Mouse (Mus musculus): Measurements from ENCODE around the gene Kel.
A peak's percentile ranks its signal among the peaks of the same experiment; 100 is the strongest.

The Kel gene

GRCm38 (mm10) chr6:41704123-41704522, at the start of gene Kel:
Kel (minus strand) TSS chr6:41704339.
- peak; percentile 92 for DNase-seq (ENCODE audit: low spot score)

- DNase-seq (ENCODE audit: low spot score): no peak
These were observed 40.7 kb upstream of the Kel start for GRCm38 (mm10) chr6:41744664-41745392.

DNA sequence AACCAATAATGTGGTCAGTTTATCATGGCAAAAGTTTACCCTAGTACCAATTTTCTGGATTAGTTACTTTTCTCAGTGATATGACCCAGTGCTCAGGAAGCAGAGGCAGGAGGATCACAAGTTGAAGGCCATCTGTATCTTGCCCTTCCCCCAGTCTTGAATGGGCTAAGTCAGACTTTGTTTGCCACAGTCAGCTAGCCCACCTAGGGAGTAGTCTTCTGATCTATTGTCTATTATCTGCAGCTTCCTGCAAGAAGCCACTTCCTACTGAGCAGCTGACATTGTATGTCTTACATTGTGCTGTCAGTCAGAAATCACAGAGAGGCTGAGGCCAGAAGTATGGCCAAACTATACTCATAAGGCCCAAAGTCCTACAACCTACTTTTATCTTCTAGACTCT, 37.0 kb upstream of the Kel start:
- no peak for DNase-seq (ENCODE audit: low spot score)

DNA sequence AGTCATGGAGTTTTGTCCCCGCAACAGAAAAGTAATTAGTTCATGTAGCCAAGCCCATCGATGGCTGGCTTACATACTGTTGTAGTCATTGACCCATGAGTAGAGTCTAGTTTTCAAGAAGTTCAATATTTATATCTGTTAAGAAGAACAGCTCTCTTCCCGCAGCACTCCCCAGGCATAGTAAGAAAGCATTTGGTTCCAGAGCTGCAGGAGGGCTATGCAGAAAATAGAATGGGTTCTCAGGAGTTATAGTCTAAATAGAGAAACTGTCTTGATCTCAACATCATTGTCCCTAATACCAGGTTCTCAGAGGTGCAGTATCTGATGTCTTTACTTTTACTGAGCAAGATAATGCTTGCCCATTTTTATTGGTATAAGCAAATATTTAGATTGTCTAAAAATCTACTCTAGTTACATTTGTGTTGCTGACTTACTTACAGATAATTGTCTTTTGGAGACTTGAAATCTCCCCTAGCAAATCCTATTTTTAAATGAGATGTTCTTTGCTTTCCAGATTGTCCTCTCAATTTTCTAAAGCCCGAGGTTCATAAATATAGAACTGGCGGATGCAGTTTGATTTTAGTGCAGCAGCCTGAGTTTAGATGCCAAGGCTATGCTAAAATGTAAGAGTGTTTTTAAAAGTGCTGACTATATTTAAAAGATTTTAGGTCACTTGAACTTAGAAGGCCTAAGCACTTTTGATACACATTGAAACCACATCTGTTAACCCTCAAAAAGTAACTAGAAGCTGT, 30.8 kb upstream of the Kel start:
- DNase-seq (ENCODE audit: low spot score): no peak

DNA sequence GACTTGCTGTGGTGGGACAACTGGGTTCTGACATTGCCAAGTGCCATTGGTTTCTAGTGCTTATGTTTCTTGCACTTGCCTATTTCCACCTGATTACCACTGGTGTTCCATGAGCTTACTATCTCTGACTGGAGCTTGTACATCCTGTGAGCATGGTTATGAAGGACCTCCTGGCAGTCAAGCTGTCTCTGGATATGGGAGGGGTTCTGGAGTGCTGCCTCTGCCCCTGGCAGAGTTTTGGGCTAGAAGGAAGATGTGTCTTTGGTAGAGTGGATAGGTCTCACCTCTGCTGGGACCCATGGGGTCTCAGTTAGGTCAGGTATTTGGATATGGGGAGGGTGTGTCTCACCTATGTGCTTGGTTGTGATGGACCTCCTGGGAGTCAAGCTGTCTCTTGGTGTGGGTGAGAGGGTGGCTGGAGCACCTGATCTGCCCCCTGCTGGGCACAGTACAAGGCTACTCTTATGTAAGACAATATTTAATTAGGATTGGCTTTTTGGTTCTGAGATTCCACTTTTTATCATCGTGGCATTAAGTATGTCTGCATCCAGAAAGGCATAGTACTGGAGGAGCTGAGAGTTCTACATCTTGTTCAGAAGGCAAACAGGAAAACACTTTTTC, 24.0 kb upstream of the Kel start:
- DNase-seq (ENCODE audit: low spot score): peak; percentile 48

- no peak for DNase-seq (ENCODE audit: low spot score)
These were observed 17.3 kb upstream of the Kel start for GRCm38 (mm10) chr6:41721430-41721829.

DNA sequence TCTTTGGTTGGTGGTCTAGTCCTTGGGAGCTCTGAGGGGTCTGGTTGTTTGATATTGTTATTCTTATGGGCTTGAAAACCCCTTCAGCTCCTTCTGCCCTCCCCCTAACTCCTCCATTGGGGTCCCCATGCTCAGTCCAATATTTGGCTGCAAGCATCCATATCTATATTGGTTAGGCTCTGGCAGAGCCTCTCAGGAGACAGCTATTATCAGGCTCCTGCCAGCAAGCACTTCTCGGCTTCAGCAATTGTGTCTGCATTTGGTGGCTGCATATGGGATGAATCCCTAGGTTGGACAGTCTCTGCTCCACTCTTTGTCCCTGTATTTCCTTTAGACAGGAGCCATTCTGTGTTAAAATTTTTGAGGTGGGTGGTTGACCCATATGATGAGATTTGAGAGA, 6.1 kb upstream of the Kel start:
- DNase-seq (ENCODE audit: low spot score): no peak

- DNase-seq (ENCODE audit: low spot score): peak; percentile 86
These were observed 2.1 kb upstream of the Kel start for GRCm38 (mm10) chr6:41706275-41706674.

GRCm38 (mm10) chr6:41702928-41703327, 1.2 kb downstream of the Kel start:
- peak; percentile 82 for DNase-seq (ENCODE audit: low spot score)

- DNase-seq (ENCODE audit: low spot score): peak; percentile 59
These were observed 2.9 kb downstream of the Kel start for GRCm38 (mm10) chr6:41701245-41701644.

DNA sequence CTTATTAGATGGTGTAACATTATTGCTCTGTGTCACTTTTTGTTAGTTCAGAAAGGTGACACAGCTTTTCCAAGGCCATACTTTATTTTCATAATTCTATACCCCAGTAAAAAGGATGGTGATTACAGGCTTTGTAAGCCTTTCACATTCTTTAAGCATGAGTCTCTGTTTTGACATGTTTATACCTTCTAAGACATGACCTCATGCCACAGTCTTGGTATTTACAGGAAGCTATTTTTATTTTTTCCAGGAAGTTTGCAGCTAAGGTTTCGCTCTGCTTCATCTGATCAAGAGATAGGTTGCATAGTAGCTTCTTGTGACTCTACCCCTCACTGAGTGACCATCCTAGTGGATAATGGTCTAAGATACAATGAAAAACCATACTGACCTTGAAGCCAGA, 9.7 kb downstream of the Kel start:
- no peak for DNase-seq (ENCODE audit: low spot score)

GRCm38 (mm10) chr6:41692200-41692599, 11.9 kb downstream of the Kel start:
- DNase-seq (ENCODE audit: low spot score): no peak

- DNase-seq (ENCODE audit: low spot score): no peak
These were observed 18.5 kb downstream of the Kel start for GRCm38 (mm10) chr6:41685596-41685995.

- peak; percentile 42 for DNase-seq (ENCODE audit: low spot score)
These were observed 19.2 kb downstream of the Kel start for GRCm38 (mm10) chr6:41684911-41685310.

DNA sequence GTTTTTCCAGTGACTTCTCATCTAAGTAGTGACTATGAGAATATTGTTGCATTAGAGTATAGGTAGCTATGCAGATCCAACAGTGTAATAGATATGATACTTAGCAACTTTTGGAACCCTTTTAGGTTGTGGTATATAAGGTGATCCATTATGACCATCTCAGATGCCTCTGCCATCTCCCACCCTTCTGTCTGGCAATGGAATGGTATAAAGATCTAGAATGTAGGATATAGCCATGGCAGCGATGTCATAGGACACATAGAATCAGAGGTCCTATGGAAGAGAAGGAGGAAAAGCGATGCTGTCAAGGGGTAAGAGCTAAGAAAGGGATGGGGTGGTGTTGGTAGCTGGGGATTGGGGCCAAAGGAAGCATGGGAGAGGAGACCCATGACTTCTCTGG, 20.0 kb downstream of the Kel start, which contains the start of gene Llcfc1:
Gene Llcfc1, plus strand, starts transcription at position 301 of the 400 bp plus-strand sequence.
- no peak for DNase-seq (ENCODE audit: low spot score)

- DNase-seq (ENCODE audit: low spot score): no peak
These were observed 22.5 kb downstream of the Kel start for GRCm38 (mm10) chr6:41681656-41682055.

- DNase-seq (ENCODE audit: low spot score): no peak
These were observed 23.5 kb downstream of the Kel start, which contains the start of gene Trpv5 for GRCm38 (mm10) chr6:41680669-41681068. Trpv5 (minus strand) TSS chr6:41680769.

DNA sequence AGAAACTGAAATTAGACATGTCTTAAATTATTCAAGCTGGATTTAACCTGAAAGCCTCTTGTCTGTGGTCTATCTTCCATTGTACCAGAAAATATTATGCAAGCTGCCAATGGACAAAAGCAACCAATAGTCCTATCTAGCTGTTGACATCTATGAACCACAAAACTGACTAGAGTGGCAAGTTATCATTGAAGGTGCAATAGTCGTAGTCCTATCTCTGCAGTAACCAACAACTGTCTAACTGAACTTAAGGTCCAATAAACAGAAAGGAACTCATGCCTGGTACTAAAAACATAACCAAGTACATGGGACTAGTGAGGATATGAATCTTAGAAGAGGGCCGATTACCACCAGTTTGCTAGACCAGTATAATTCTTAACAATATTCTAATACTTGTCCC, 27.6 kb downstream of the Kel start:
- DNase-seq (ENCODE audit: low spot score): no peak

DNA sequence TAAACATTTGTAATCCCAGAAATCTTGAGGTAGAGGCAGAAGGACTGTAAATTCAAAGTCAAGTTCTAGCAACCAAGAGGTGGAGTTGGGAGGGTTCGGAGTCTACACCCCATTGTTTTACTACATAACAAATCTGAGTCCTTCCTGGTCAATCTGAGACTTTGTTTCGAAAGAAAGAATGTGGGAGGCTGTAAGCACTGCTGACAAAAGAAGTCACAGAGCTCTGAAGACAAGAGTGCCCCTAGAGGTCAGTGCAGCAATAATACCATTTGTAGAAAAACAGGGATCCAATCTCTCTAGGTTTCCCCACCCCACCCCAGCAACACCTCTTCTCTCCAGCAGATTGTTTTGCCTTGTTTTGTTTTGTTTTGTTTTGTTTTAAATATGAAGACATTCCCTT, 41.8 kb downstream of the Kel start:
- no peak for DNase-seq (ENCODE audit: low spot score)

GRCm38 (mm10) chr6:41658487-41658886, 45.7 kb downstream of the Kel start:
- DNase-seq (ENCODE audit: low spot score): no peak

GRCm38 (mm10) chr6:41654648-41655047, 49.5 kb downstream of the Kel start:
- no peak for DNase-seq (ENCODE audit: low spot score)

GRCm38 (mm10) chr6:41653173-41653572, 51.0 kb downstream of the Kel start:
- no peak for DNase-seq (ENCODE audit: low spot score)

DNA sequence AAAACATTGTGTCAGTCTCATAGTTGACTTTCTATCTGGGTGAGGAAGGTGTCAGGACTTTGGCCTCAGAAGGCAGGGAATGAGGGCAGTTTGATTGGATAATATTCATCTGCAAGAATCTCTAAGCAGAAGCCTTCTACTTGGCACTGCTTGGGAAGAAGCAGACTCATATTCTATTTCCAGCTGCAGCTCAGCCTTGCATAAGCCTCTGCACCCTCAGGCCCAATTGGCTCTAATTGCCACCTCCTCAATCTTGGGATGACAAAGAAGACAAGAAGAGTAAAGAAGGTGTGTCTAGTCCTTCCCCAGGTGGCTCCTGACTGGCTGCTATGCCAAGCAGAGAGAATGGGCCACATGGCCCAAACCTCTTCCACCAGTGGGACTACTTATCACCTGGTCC, 57.5 kb downstream of the Kel start:
- no peak for DNase-seq (ENCODE audit: low spot score)
